Mouse (Mus musculus): ENCODE measurements at regions not wholly inside any gene's neighbourhood (a gene's known extent, or its start where the extent isn't known, plus 50 kb on each side); places are given as distances from the start of the nearest gene placed in this dataset.

DNA sequence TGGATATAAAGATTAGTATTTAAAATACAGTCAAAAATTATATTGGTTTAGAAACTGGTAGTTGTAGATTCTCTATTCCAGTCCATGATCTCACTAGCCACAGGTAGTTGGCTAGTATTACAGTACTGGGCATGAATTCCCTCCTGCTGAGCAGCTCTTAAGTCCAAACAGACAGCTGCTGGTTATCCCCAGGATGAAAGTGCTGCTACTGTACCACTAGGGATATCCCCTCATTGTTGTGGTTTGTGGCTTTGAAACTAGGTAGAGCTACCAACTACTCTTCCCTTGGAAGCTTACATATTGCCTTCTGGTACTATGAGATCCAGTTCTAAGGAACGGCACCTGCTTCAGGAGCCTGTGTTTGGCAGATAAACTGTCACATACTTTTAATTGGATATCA is 97.9 kb upstream of the Pter start:
- DNase-seq (ENCODE audit: low spot score), result no peak

DNA sequence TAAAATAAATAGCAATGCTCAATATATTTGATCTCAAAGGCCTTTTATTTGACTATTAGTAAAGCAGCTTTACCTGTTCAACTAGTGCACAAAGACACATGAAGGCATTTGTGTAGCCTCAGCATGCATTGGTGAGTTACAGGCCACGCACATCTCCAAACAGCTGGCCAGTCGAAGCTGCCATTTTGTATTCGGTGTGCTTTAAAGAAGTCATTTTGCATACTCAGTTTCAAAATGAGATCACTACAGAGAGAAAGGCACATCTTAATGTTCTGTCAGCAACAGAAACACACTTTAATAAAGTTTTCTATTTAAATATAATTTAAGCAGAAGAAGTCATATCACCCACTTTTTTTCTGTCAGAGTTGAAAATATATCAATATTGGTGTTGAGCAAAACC is 90.3 kb upstream of the Pter start:
- DNase-seq (ENCODE audit: low spot score), result no peak

DNA sequence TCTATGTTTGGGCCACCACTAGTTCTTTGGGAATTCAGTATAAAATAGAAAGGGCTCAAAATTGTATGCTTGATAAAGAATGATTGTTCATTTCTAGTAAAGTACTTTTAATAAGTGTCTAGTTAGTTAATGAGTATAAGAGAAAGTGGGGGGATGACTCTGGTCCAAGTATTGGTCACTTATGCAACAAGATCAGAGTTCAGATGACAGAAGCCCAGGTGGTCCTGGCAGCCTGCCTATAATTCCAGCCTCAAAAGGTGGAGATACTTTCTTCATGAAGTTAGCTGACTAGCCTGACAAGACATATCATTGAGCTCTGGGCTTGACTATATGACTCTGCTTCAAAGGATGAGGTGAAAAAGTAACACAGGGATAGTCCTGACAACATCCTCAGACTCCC is 57.3 kb upstream of the Pter start:
- no peak for DNase-seq (ENCODE audit: low spot score)

DNA sequence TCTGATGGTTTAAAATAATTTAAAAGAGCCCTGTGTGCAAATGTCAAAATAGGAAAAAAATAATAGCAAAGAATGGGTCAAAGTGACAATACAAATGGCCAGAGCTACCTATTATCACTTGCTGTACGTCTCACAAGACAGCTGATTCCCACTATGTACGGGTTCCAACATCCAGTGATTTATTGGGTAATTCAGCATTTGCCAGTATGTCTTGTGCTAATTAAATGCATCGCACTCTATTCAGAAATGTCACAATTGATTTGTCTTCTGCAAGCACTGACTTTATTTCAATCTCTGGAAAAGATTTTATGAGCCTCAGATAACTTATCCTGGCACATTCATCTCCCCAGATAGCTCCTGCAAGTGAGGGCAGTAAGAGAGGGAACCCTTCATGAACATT is 55.1 kb upstream of the Pter start:
- DNase-seq (ENCODE audit: low spot score), result no peak

All from ovary, postnatal 14 days (tissue).